Mouse (Mus musculus) MEL (cell line): Measurements from ENCODE around the gene Pcgf1. TPM values are rescaled to one million over a fixed set of nuclear protein-coding genes. Genes with fewer than 3 reads are reported as not detected.
A peak's percentile ranks its signal among the peaks of the same experiment; 100 is the strongest.

Experiments
- DNase-seq: peaks from one replicate; pipeline ENCODE4 v3.0.0; 2011; ENCODE audit warnings: low read depth, low spot score
- H3K27ac ChIP-seq: 2 replicates; pipeline ENCODE4 v1.5.1; 2012; ENCODE audit warnings: low read depth, mild to moderate bottlenecking, control low read depth, low read length, moderate library complexity; ENCODE audit not compliant: control insufficient read depth
- H3K27me3 ChIP-seq, 2 experiments: fragments of 150-350 bp in 1 of 2; sonication (generic) in 1 of 2; 2 replicates each; pipeline ENCODE4 v1.6.1; 2012; ENCODE audit warnings: low read length in 2 of 2, mild to moderate bottlenecking in 2 of 2, improper control_type of control experiment in 1 of 2, moderate library complexity in 1 of 2; ENCODE audit not compliant: insufficient read depth in 2 of 2, control insufficient read depth in 1 of 2
- H3K36me3 ChIP-seq, 2 experiments: 2 replicates each; pipeline ENCODE4 v1.6.1; 2012 to 2014; ENCODE audit warnings: low read length in 2 of 2, improper control_type of control experiment in 1 of 2, inconsistent platforms in 1 of 2, mild to moderate bottlenecking in 1 of 2; ENCODE audit not compliant: insufficient read depth in 2 of 2, control insufficient read depth in 1 of 2
- H3K4me1 ChIP-seq, 2 experiments: fragments of 150-350 bp in 1 of 2; sonication (generic) in 1 of 2; 2 replicates each; pipeline ENCODE4 v1.6.1; 2012; ENCODE audit warnings: low read length in 2 of 2, improper control_type of control experiment in 1 of 2, mild to moderate bottlenecking in 1 of 2; ENCODE audit not compliant: insufficient read depth in 2 of 2, control insufficient read depth in 1 of 2
- H3K4me3 ChIP-seq, 2 experiments: fragments of 150-350 bp in 1 of 2; sonication (generic) in 1 of 2; 2 replicates each; pipeline ENCODE4 v1.5.1; 2012; ENCODE audit warnings: low read depth in 2 of 2, low read length in 2 of 2, mild to moderate bottlenecking in 2 of 2, moderate library complexity in 2 of 2, control low read depth in 1 of 2, improper control_type of control experiment in 1 of 2; ENCODE audit not compliant: control insufficient read depth in 1 of 2, insufficient read depth in 1 of 2
- H3K79me2 ChIP-seq: 2 replicates; pipeline ENCODE4 v1.6.1; 2012; ENCODE audit warnings: mild to moderate bottlenecking, low read length, moderate library complexity; ENCODE audit not compliant: control insufficient read depth, poor library complexity, insufficient read depth
- H3K9ac ChIP-seq: 2 replicates; pipeline ENCODE4 v1.6.1; 2012; ENCODE audit warnings: low read depth, mild to moderate bottlenecking, control low read depth, low read length, moderate library complexity; ENCODE audit not compliant: control insufficient read depth, poor library complexity, severe bottlenecking
- H3K9me3 ChIP-seq: fragments of 150-350 bp; sonication (generic); replicated peaks from 2 replicates; pipeline ENCODE4 v1.6.1; 2012; ENCODE audit warnings: mild to moderate bottlenecking, low read length, improper control_type of control experiment, moderate library complexity; ENCODE audit not compliant: insufficient read depth
- E2F4 ChIP-seq: IDR thresholded peaks from 2 replicates; pipeline ENCODE4 v1.6.1; 2011; ENCODE audit warnings: low read depth, low read length, improper control_type of control experiment, borderline replicate concordance
- EP300 ChIP-seq, 2 experiments: IDR thresholded peaks; 2 replicates each; pipeline ENCODE4 v1.6.1; 2011; ENCODE audit warnings: improper control_type of control experiment in 2 of 2, low read length in 2 of 2, low read depth in 1 of 2, mild to moderate bottlenecking in 1 of 2
- ETS1 ChIP-seq: IDR thresholded peaks from 2 replicates; pipeline ENCODE4 v1.6.1; 2012; ENCODE audit warnings: low read depth, mild to moderate bottlenecking, inconsistent platforms, low read length, improper control_type of control experiment, moderate library complexity
- GABPA ChIP-seq: IDR thresholded peaks from 2 replicates; pipeline ENCODE4 v1.6.1; 2012; ENCODE audit warnings: low read depth, mild to moderate bottlenecking, inconsistent platforms, low read length, improper control_type of control experiment, moderate library complexity
- GATA1 ChIP-seq: IDR thresholded peaks from 2 replicates; pipeline ENCODE4 v1.6.1; 2011; ENCODE audit warnings: low read depth, low read length, improper control_type of control experiment
- HCFC1 ChIP-seq: IDR thresholded peaks from 2 replicates; pipeline ENCODE4 v1.6.1; 2012; ENCODE audit warnings: low read depth, mild to moderate bottlenecking, inconsistent platforms, low read length, improper control_type of control experiment, moderate library complexity
- JUND ChIP-seq: IDR thresholded peaks from 2 replicates; pipeline ENCODE4 v1.6.1; 2011; ENCODE audit warnings: low read depth, mild to moderate bottlenecking, improper control_type of control experiment, low read length
- KAT2A ChIP-seq: conservative IDR thresholded peaks from 2 replicates; pipeline ENCODE4 v1.6.1; 2012; ENCODE audit warnings: low read depth, low read length, improper control_type of control experiment, inconsistent platforms
- MAFK ChIP-seq: IDR thresholded peaks from 2 replicates; pipeline ENCODE4 v1.6.1; 2011; ENCODE audit warnings: low read depth, mild to moderate bottlenecking, low read length, improper control_type of control experiment, borderline replicate concordance
- MAX ChIP-seq: IDR thresholded peaks from 2 replicates; pipeline ENCODE4 v1.6.1; 2011; ENCODE audit warnings: low read length, improper control_type of control experiment
- MAZ ChIP-seq: IDR thresholded peaks from 2 replicates; pipeline ENCODE4 v1.6.1; 2012; ENCODE audit warnings: low read depth, mild to moderate bottlenecking, inconsistent platforms, low read length, improper control_type of control experiment
- MYC ChIP-seq: IDR thresholded peaks from 2 replicates; pipeline ENCODE4 v1.6.1; 2011; ENCODE audit warnings: low read depth, mild to moderate bottlenecking, low read length, improper control_type of control experiment, moderate library complexity
- NRF1 ChIP-seq: IDR thresholded peaks from 2 replicates; pipeline ENCODE4 v1.6.1; 2014; ENCODE audit warnings: low read depth, mild to moderate bottlenecking, inconsistent platforms, low read length, improper control_type of control experiment, moderate library complexity; ENCODE audit not compliant: poor library complexity, insufficient read depth, severe bottlenecking
- POLR2A ChIP-seq, 2 experiments: IDR thresholded peaks; 2 replicates each; pipeline ENCODE4 v1.6.1; 2011 to 2012; ENCODE audit warnings: low read length in 2 of 2, mild to moderate bottlenecking in 2 of 2, control low read depth in 1 of 2, improper control_type of control experiment in 1 of 2, low read depth in 1 of 2, moderate library complexity in 1 of 2; ENCODE audit not compliant: control insufficient read depth in 1 of 2, insufficient read depth in 1 of 2, poor library complexity in 1 of 2
- SIN3A ChIP-seq: IDR thresholded peaks from 2 replicates; pipeline ENCODE4 v1.6.1; 2012; ENCODE audit warnings: low read length, improper control_type of control experiment, inconsistent platforms
- TCF12 ChIP-seq: IDR thresholded peaks from 2 replicates; pipeline ENCODE4 v1.6.1; 2014; ENCODE audit warnings: low read depth, mild to moderate bottlenecking, inconsistent platforms, low read length, improper control_type of control experiment, moderate library complexity
- USF1 ChIP-seq: IDR thresholded peaks from 2 replicates; pipeline ENCODE4 v1.6.1; 2014; ENCODE audit warnings: low read depth, mild to moderate bottlenecking, inconsistent platforms, low read length, improper control_type of control experiment, moderate library complexity
- ZC3H11A ChIP-seq: IDR thresholded peaks from 2 replicates; pipeline ENCODE4 v1.6.1; 2012; ENCODE audit warnings: low read depth, mild to moderate bottlenecking, inconsistent platforms, low read length, improper control_type of control experiment
- ZMIZ1 ChIP-seq: IDR thresholded peaks from 2 replicates; pipeline ENCODE4 v1.6.1; 2012; ENCODE audit warnings: low read depth, mild to moderate bottlenecking, inconsistent platforms, low read length, improper control_type of control experiment, moderate library complexity
- ZNF384 ChIP-seq: IDR thresholded peaks from 2 replicates; pipeline ENCODE4 v1.6.1; 2012; ENCODE audit warnings: low read depth, mild to moderate bottlenecking, inconsistent platforms, low read length, improper control_type of control experiment
- polyA plus RNA-seq, 2 experiments: library from polyadenylated mRNA; stranded (reverse) in 1 of 2; unstranded in 1 of 2; fragments of >175 nt in 1 of 2; fragments of >200 nt in 1 of 2; gene quantifications; 2 replicates each; pipeline versions ENCODE4 v1.2.1 to v1.2.4; 2012; ENCODE audit warnings: low replicate concordance in 2 of 2, low read depth in 1 of 2; ENCODE audit not compliant: insufficient read length in 2 of 2, insufficient read depth in 1 of 2, missing spikeins in 1 of 2
- total RNA-seq: library from RNA; depleted of rRNA; stranded (reverse); fragments of 300-350 nt; gene quantifications from 2 replicates; pipeline ENCODE4 v1.2.3, GENCODE M21; 2012

Gene Pcgf1
- total and polyA plus RNA-seq, 3 experiments: 18.2 to 25.2 TPM; not detected in 1

- TF ChIP-seq ZNF384 (no peak), E2F4 (no peak), MAX (0 out of 2 replicates have a peak, but pooled peaks have one; percentile 10), NRF1 (no peak)
These were observed 44.2 kb upstream of the Pcgf1 start, which contains the start of the genes Dok1 and Loxl3 (continued) for GRCm38 (mm10) chr6:83033249-83034185.

GRCm38 (mm10) chr6:83034463-83035055 lies 43.1 kb upstream of the Pcgf1 start:
- Histone ChIP-seq H3K27me3 (no peaks in the 10 kb centered on the region; a peak in 1 of 4 replicates), H3K79me2 (peaks cover 9% of the 10 kb centered on the region), H3K9ac (no peak overlapping the region), H3K9me3 (no peaks in the 10 kb centered on the region), H3K27ac (no peak overlapping the region), H3K4me1 (peaks cover 0 to 9% of the 10 kb centered on the region in 2 experiments; a peak in 3 of 4 replicates), H3K36me3 (peaks cover 0 to 4% of the 10 kb centered on the region in 2 experiments; a peak in 2 of 4 replicates), H3K4me3 (no peak overlapping the region)
- no peak for DNase-seq
- no peak for TF ChIP-seq POLR2A (IDR thresholded peaks at IDR 0.05; ENCODE audit: control insufficient read depth in 1 of 2, insufficient read depth in 1 of 2, low read depth in 1 of 2, low read length in 2 of 2, poor library complexity in 1 of 2)
- no peak for TF ChIP-seq NRF1
- TF ChIP-seq MAX: no peak
- TF ChIP-seq GATA1: no peak
- TF ChIP-seq EP300 (IDR thresholded peaks at IDR 0.05; ENCODE audit: low read depth in 1 of 2, low read length in 2 of 2): no peak

- H3K9me3 ChIP-seq: no peaks in the 10 kb centered on the region
- no peaks in the 10 kb centered on the region; a peak in 1 of 4 replicates for H3K27me3 ChIP-seq
- peaks cover 0 to 8% of the 10 kb centered on the region in 2 experiments; a peak in 3 of 4 replicates for H3K4me1 ChIP-seq
- H3K79me2 ChIP-seq: peaks cover 9% of the 10 kb centered on the region
- DNase-seq: no peak
- no peak overlapping the region for H3K4me3 ChIP-seq
- H3K36me3 ChIP-seq: peaks cover 0 to 3% of the 10 kb centered on the region in 2 experiments; a peak in 2 of 4 replicates
- H3K27ac ChIP-seq: no peak overlapping the region
- no peak for TF ChIP-seq KAT2A
- no peak for TF ChIP-seq GATA1
- TF ChIP-seq MAFK: no peak
- TF ChIP-seq ZNF384: no peak
- no peak for TF ChIP-seq MYC
- no peak for TF ChIP-seq NRF1
- TF ChIP-seq JUND: no peak
- TF ChIP-seq SIN3A: no peak
- no peak for TF ChIP-seq MAZ
- no peak for TF ChIP-seq MAX
- no peak for TF ChIP-seq GABPA
- TF ChIP-seq USF1: no peak
- TF ChIP-seq EP300 (IDR thresholded peaks at IDR 0.05; ENCODE audit: low read depth in 1 of 2, low read length in 2 of 2): no peak
- no peak for TF ChIP-seq POLR2A (IDR thresholded peaks at IDR 0.05; ENCODE audit: control insufficient read depth in 1 of 2, insufficient read depth in 1 of 2, low read depth in 1 of 2, low read length in 2 of 2, poor library complexity in 1 of 2)
- TF ChIP-seq HCFC1: no peak
- TF ChIP-seq ETS1: no peak
- no peak for TF ChIP-seq ZC3H11A
- TF ChIP-seq ZMIZ1: no peak
- no peak for TF ChIP-seq TCF12
- H3K9ac ChIP-seq: no peak overlapping the region
These were observed 40.5 kb upstream of the Pcgf1 start for GRCm38 (mm10) chr6:83037188-83037587.
